Mouse (Mus musculus): ENCODE results near the gene Cyp4a31. TPM values are rescaled to one million over a fixed set of nuclear protein-coding genes. Genes with fewer than 3 reads are reported as not detected.
"Not testable (repeated sequence)": the region's sequence is repeated elsewhere in the genome, so short reads cannot be mapped to it uniquely, and the experiment has no call there.

The Cyp4a31 gene
- polyA plus RNA-seq (2012; rRNA removed): 0.04 TPM in 1 of 2 replicates, not detected in the other

- Histone ChIP-seq H3K4me3 (ENCODE audit: control insufficient read depth, insufficient read depth, low read length) (no peak within 1 kb of the TSS), H3K4me1 (replicated peaks; ENCODE audit: control insufficient read depth, insufficient read depth, low read length) (no peaks in the 10 kb centered on the region), H3K27me3 (ENCODE audit: control insufficient read depth, insufficient read depth, low read length) (no peaks in the 10 kb centered on the region), H3K36me3 (ENCODE audit: control insufficient read depth, insufficient read depth, low read length) (no peaks in the 10 kb centered on the region), H3K27ac (ENCODE audit: control insufficient read depth, insufficient read depth, low read length) (no peak within 1 kb of the TSS)
- TF ChIP-seq CTCF (IDR thresholded peaks at IDR 0.05; ENCODE audit: borderline replicate concordance, control insufficient read depth, extremely low read depth, insufficient read depth, low read length, poor library complexity): no peak
- no peak for TF ChIP-seq POLR2A (IDR thresholded peaks at IDR 0.05; ENCODE audit: control insufficient read depth, extremely low read depth, insufficient read depth, low read length, poor library complexity)
- DNase-seq: no peak
- WGBS: 94% methylated on average over 3 of the region's 3 CpGs
These were observed at the start of gene Cyp4a31 for GRCm38 (mm10) chr4:115563401-115563800. TSS of gene Cyp4a31 (plus strand) at chr4:115563649.

GRCm38 (mm10) chr4:115513964-115514363 is 49.5 kb upstream of the Cyp4a31 start:
- not testable (repeated sequence) for H3K27ac ChIP-seq (ENCODE audit: control insufficient read depth, insufficient read depth, low read length); H3K4me3 ChIP-seq (ENCODE audit: control insufficient read depth, insufficient read depth, low read length); DNase-seq; H3K36me3 ChIP-seq (ENCODE audit: control insufficient read depth, insufficient read depth, low read length); H3K4me1 ChIP-seq (replicated peaks; ENCODE audit: control insufficient read depth, insufficient read depth, low read length); H3K27me3 ChIP-seq (ENCODE audit: control insufficient read depth, insufficient read depth, low read length)

GRCm38 (mm10) chr4:115518000-115518399 is 45.4 kb upstream of the Cyp4a31 start, which contains the start of gene Cyp4a10:
TSS of gene Cyp4a10 (plus strand) at chr4:115518264.
- H3K27ac ChIP-seq (ENCODE audit: control insufficient read depth, insufficient read depth, low read length); H3K27me3 ChIP-seq (ENCODE audit: control insufficient read depth, insufficient read depth, low read length); H3K4me1 ChIP-seq (replicated peaks; ENCODE audit: control insufficient read depth, insufficient read depth, low read length); H3K4me3 ChIP-seq (ENCODE audit: control insufficient read depth, insufficient read depth, low read length); DNase-seq; H3K36me3 ChIP-seq (ENCODE audit: control insufficient read depth, insufficient read depth, low read length): not testable (repeated sequence)
- WGBS: 91% methylated on average over 5 of the region's 5 CpGs

- Histone ChIP-seq H3K27me3 (ENCODE audit: control insufficient read depth, insufficient read depth, low read length) (no peaks in the 10 kb centered on the region), H3K36me3 (ENCODE audit: control insufficient read depth, insufficient read depth, low read length) (no peaks in the 10 kb centered on the region), H3K27ac (ENCODE audit: control insufficient read depth, insufficient read depth, low read length) (no peak overlapping the region), H3K4me1 (replicated peaks; ENCODE audit: control insufficient read depth, insufficient read depth, low read length) (no peaks in the 10 kb centered on the region), H3K4me3 (ENCODE audit: control insufficient read depth, insufficient read depth, low read length) (no peak overlapping the region)
- no peak for TF ChIP-seq CTCF (IDR thresholded peaks at IDR 0.05; ENCODE audit: borderline replicate concordance, control insufficient read depth, extremely low read depth, insufficient read depth, low read length, poor library complexity)
- no peak for TF ChIP-seq POLR2A (IDR thresholded peaks at IDR 0.05; ENCODE audit: control insufficient read depth, extremely low read depth, insufficient read depth, low read length, poor library complexity)
- 65% methylated on average over 4 of the region's 4 CpGs for WGBS
- no peak for DNase-seq
These were observed 44.0 kb upstream of the Cyp4a31 start for GRCm38 (mm10) chr4:115519444-115519843.

GRCm38 (mm10) chr4:115521766-115522165 is 41.7 kb upstream of the Cyp4a31 start:
- H3K4me3 ChIP-seq (ENCODE audit: control insufficient read depth, insufficient read depth, low read length): no peak overlapping the region
- WGBS: 100% methylated on average over 2 of the region's 2 CpGs
- no peaks in the 10 kb centered on the region for H3K4me1 ChIP-seq (replicated peaks; ENCODE audit: control insufficient read depth, insufficient read depth, low read length)
- no peaks in the 10 kb centered on the region for H3K36me3 ChIP-seq (ENCODE audit: control insufficient read depth, insufficient read depth, low read length)
- TF ChIP-seq CTCF (IDR thresholded peaks at IDR 0.05; ENCODE audit: borderline replicate concordance, control insufficient read depth, extremely low read depth, insufficient read depth, low read length, poor library complexity) (no peak), POLR2A (IDR thresholded peaks at IDR 0.05; ENCODE audit: control insufficient read depth, extremely low read depth, insufficient read depth, low read length, poor library complexity) (no peak)
- DNase-seq: no peak
- H3K27me3 ChIP-seq (ENCODE audit: control insufficient read depth, insufficient read depth, low read length): no peaks in the 10 kb centered on the region
- H3K27ac ChIP-seq (ENCODE audit: control insufficient read depth, insufficient read depth, low read length): no peak overlapping the region

- no peak overlapping the region for H3K27ac ChIP-seq (ENCODE audit: control insufficient read depth, insufficient read depth, low read length)
- no peaks in the 10 kb centered on the region for H3K27me3 ChIP-seq (ENCODE audit: control insufficient read depth, insufficient read depth, low read length)
- TF ChIP-seq CTCF (IDR thresholded peaks at IDR 0.05; ENCODE audit: borderline replicate concordance, control insufficient read depth, extremely low read depth, insufficient read depth, low read length, poor library complexity) (no peak), POLR2A (IDR thresholded peaks at IDR 0.05; ENCODE audit: control insufficient read depth, extremely low read depth, insufficient read depth, low read length, poor library complexity) (no peak)
- H3K36me3 ChIP-seq (ENCODE audit: control insufficient read depth, insufficient read depth, low read length): no peaks in the 10 kb centered on the region
- DNase-seq: no peak
- H3K4me1 ChIP-seq (replicated peaks; ENCODE audit: control insufficient read depth, insufficient read depth, low read length): no peaks in the 10 kb centered on the region
- WGBS: 71% methylated on average over 1 of the region's 1 CpGs
- no peak overlapping the region for H3K4me3 ChIP-seq (ENCODE audit: control insufficient read depth, insufficient read depth, low read length)
These were observed 18.3 kb upstream of the Cyp4a31 start for GRCm38 (mm10) chr4:115545101-115545500.

GRCm38 (mm10) chr4:115546141-115546828 is 17.2 kb upstream of the Cyp4a31 start:
- H3K27ac ChIP-seq (ENCODE audit: control insufficient read depth, insufficient read depth, low read length): no peak overlapping the region
- 74% methylated on average over 2 of the region's 2 CpGs for WGBS
- no peaks in the 10 kb centered on the region for H3K4me1 ChIP-seq (replicated peaks; ENCODE audit: control insufficient read depth, insufficient read depth, low read length)
- H3K36me3 ChIP-seq (ENCODE audit: control insufficient read depth, insufficient read depth, low read length): no peaks in the 10 kb centered on the region
- DNase-seq: no peak
- H3K27me3 ChIP-seq (ENCODE audit: control insufficient read depth, insufficient read depth, low read length): no peaks in the 10 kb centered on the region
- TF ChIP-seq POLR2A (IDR thresholded peaks at IDR 0.05; ENCODE audit: control insufficient read depth, extremely low read depth, insufficient read depth, low read length, poor library complexity): no peak
- no peak overlapping the region for H3K4me3 ChIP-seq (ENCODE audit: control insufficient read depth, insufficient read depth, low read length)
